Mouse (Mus musculus): ENCODE results near the gene Sec14l2. TPM values are rescaled to one million over a fixed set of nuclear protein-coding genes. Genes with fewer than 3 reads are reported as not detected.

Sec14l2 gene
- 2.3 and 3.4 TPM in 2 replicates for polyA plus RNA-seq (2015; fragmentation: Nextera tagmentation; extraction: Ambion mirVana)

DNA sequence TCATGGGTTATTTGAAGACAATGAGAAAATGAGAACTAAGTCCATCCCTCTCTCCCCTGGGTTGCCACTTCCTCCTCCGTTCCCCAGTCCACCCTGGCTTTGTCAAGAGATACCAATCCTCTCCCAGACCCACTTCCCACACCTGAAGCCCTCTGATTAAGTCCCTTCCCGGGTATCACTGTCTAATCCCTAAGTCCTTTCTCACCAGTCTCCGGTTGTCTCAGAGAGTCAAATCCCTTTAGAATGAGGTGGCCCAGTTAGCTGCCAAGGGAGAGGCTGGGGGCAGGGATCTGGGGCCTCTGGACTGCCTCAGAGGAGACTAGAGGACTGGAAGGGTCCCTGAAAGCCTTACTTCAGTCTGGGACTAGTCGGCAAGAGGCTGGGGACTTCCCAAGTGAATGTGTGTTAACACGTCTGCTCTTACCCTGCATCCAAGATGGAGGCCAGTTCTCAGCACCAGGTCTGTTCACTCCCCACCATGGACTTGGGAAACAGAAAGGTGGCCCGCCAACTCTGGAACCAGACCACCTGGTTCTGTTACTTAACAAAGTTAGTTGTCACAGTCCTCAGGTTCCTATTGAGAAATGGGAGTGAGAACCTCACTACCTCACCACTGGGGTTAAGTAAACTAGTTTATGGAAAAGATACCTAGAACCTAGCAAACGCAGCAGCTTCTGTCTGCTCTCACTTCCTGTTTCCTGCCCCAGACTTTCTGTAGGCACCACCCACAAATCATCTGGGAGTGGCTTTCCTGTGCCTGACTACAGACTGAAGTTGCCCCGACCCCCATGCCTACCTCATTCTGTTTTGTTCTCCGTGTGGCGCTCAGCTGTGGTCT, at the start of gene Sec14l2:
Gene Sec14l2 (minus strand): TSS at position 674 of the 838 bp plus-strand sequence.
- H3K36me3 ChIP-seq = no peaks in the 10 kb centered on the region
- ATAC-seq (ENCODE audit: low FRiP score) = no peak
- H3K27me3 ChIP-seq = peaks cover 22% of the 10 kb centered on the region
- peaks cover 12% of the 10 kb centered on the region for H3K4me1 ChIP-seq (replicated peaks)
- WGBS = 79% methylated on average over 10 of the region's 10 CpGs
- peaks cover 12% of the 10 kb centered on the region; the same call in 1 of the 2 replicates for H3K9me3 ChIP-seq
- H3K27ac ChIP-seq = no peak within 1 kb of the TSS
- no peak within 1 kb of the TSS for H3K9ac ChIP-seq
- no peak within 1 kb of the TSS for H3K4me3 ChIP-seq
- H3K4me2 ChIP-seq = no peak within 1 kb of the TSS

DNA sequence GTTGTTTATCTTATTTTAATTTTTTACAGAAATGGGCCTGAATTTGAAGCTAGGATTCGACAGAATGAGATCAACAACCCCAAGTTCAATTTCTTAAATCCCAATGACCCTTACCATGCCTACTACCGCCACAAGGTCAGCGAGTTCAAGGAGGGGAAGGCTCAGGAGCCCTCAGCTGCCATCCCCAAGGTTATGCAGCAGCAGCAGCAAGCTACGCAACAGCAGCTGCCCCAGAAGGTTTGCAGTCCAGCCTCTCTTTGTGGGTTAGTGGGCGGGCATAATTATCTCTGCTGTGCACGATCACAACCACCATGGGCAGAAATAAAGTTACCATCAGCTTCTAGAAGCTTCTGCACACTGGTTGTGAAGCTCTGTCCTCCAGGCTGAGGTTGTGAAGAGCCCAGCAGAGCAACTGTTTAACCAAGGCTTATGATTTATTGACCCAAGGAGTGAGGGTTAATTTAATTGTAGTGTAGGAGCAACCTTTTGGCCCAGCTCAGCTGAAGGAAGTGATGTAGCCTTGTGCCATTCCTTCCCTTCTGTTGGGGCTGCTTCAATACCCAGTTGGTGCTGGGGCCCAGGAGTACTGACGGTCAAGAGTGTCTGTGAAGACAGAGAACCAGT, 43.4 kb upstream of the Sec14l2 start:
- H3K9ac ChIP-seq = no peak overlapping the region
- no peaks in the 10 kb centered on the region for H3K27me3 ChIP-seq
- H3K36me3 ChIP-seq = peaks cover 97% of the 10 kb centered on the region
- ATAC-seq (ENCODE audit: low FRiP score) = no peak
- H3K9me3 ChIP-seq = no peaks in the 10 kb centered on the region
- H3K4me2 ChIP-seq = no peak overlapping the region
- WGBS = 92% methylated on average over 7 of the region's 7 CpGs
- H3K27ac ChIP-seq = no peak overlapping the region
- no peak overlapping the region for H3K4me3 ChIP-seq
- H3K4me1 ChIP-seq (replicated peaks) = peaks cover 31% of the 10 kb centered on the region

DNA sequence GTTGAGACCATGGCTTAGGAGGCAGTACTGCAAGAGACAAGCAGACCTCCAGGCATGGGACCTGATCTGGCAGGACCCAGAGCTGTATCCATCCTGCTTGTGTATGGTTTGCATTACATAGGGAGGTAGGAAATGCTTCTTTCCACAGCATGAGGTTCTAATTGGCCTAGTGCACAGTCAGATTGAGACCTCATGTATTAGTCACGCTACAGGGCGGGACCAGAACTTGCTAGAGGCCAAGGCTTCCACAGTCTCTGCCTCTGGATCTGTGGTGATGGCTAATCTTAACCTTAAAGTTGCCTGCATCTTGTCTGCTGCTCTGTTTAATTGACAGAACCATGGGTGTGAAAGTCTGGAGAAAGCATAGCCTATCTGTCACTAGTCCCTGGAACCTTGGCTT, 41.5 kb upstream of the Sec14l2 start:
- Histone ChIP-seq H3K4me3 (no peak overlapping the region), H3K9me3 (no peaks in the 10 kb centered on the region), H3K27ac (no peak overlapping the region), H3K4me2 (no peak overlapping the region), H3K9ac (no peak overlapping the region), H3K4me1 (replicated peaks) (peaks cover 42% of the 10 kb centered on the region), H3K27me3 (no peaks in the 10 kb centered on the region), H3K36me3 (peaks cover 81% of the 10 kb centered on the region)
- ATAC-seq (ENCODE audit: low FRiP score) = no peak
- 91% methylated on average over 2 of the region's 2 CpGs for WGBS

DNA sequence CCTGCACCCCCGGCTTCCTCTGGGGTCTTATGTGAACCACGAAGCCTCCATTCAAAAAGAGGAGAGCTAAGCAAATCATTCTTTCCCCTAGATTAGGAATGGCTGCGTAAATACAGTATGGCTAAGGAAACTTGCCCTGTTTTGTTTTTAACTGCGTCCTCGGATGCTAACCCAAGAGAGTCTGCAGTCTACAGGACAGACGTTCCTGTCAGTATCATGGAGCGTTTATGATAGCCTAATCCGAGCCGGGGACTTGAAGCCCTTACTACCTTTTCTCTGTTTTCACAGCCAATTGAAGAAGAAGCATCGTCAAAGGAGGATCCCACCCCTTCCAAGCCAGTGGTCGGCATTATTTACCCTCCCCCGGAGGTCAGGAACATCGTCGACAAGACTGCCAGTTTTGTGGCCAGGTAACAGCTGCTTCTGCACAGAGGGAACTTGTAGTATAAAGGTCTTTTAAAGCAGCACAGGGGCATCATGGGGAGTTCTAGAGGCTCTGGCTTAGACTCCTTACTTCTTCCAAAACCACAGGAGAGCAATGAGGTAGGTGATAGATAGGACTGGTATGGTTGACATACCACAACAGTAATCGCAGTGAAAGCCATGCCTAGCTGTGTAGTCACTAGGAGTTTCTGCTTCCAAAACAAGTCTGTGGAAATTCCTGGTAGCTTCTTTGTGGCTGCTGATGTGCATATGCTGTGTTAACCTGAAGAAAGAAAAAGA, 37.7 kb upstream of the Sec14l2 start:
- no peak for ATAC-seq (ENCODE audit: low FRiP score)
- Histone ChIP-seq H3K9ac (peak overlapping the region; percentile 92), H3K9me3 (no peaks in the 10 kb centered on the region), H3K36me3 (peaks cover 43% of the 10 kb centered on the region), H3K4me3 (peak overlapping the region; percentile 89), H3K4me2 (peak overlapping the region; percentile 97), H3K4me1 (replicated peaks) (peaks cover 64% of the 10 kb centered on the region), H3K27me3 (no peaks in the 10 kb centered on the region), H3K27ac (peak overlapping the region; percentile 95)
- WGBS = 7% methylated on average over 15 of the region's 15 CpGs

DNA sequence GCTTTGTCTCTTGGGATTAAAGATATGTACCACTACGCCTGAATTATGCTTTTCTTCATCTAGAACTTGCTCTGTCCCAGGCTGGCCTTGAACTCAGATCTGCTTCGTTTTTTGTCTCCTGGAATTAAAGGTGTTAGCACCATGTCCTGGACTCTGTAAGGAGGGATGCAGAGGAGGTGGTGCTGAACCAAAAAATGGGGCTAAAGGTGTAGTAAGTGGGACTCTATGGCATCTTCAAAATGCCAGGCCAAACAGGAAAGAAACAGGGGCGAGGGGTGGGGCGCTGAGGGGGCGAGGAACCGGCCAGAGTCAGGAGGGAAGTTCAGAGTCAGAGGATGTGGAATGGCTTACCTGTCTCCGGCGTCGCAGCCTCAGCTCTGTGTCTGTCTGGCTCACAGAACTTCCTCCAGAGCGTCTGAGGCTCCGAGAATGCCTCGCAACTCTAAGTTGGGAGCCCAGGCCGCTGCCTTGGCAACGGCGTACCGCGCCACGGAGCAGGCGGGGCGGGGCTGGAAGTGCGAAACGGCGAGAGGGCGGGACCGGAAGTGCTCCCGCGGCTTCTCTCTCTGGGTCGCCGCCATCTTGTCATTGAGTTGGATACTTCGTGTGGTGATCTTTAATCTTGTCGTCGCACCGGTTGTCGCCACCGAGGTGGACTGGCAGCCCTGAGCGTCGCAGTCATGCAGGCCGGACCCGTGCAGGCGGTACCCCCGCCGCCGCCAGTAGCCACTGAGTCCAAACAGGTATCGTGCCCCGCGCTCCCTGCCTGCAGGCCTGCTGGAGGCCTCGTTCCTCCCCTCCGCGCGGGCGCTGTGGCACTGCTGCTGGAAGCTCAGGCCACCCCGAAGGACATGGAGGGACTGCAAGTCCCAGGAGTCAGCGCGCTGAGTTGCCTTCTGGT, 36.8 kb upstream of the Sec14l2 start, which contains the start of the genes Ccdc157 and Sf3a1:
Gene Ccdc157 (minus strand): TSS at position 486 of the 901 bp plus-strand sequence.
Gene Sf3a1 (plus strand): TSS at position 543 of the 901 bp plus-strand sequence.
- H3K4me1 ChIP-seq (replicated peaks) = peaks cover 64% of the 10 kb centered on the region

DNA sequence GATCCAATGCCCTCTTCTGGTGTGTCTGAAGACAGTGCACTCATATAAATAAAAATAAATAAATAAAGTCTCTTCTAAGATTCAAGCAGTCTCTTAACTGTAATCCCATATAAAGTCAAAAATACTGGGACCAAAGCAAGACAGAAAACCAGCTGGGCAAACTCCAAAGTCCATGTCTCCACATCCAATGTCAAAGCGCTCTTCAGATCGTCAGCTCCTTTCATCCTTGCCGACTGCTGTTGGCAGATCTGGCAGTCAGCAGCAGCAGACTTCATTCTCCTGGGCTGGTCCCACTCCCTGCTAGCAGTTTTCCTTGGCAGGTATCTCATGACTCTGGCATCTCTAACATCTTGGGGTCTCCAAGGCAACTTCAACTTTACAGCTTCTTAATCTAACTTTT, 35.5 kb upstream of the Sec14l2 start:
- Histone ChIP-seq H3K27ac (no peak overlapping the region), H3K36me3 (peaks cover 22% of the 10 kb centered on the region), H3K4me1 (replicated peaks) (peaks cover 52% of the 10 kb centered on the region), H3K9me3 (no peaks in the 10 kb centered on the region), H3K4me2 (peak overlapping the region; percentile 97; the same call in 1 of the 2 replicates), H3K9ac (no peak overlapping the region), H3K4me3 (no peak overlapping the region), H3K27me3 (no peaks in the 10 kb centered on the region)
- 94% methylated on average over 3 of the region's 3 CpGs for WGBS
- no peak for ATAC-seq (ENCODE audit: low FRiP score)

More for the DNA sequence above, 36.8 kb upstream of the Sec14l2 start, which contains the start of the genes Ccdc157 and Sf3a1:
- peak within 1 kb of the TSS; percentile 89 for H3K4me3 ChIP-seq
- peak; percentile 98 for ATAC-seq (ENCODE audit: low FRiP score)
- peak within 1 kb of the TSS; percentile 95 for H3K27ac ChIP-seq
- H3K9ac ChIP-seq = peak within 1 kb of the TSS; percentile 92
- H3K36me3 ChIP-seq = peaks cover 35% of the 10 kb centered on the region
- WGBS = 2% methylated on average over 54 of the region's 54 CpGs
- no peaks in the 10 kb centered on the region for H3K9me3 ChIP-seq
- H3K4me2 ChIP-seq = peak within 1 kb of the TSS; percentile 97
- H3K27me3 ChIP-seq = no peaks in the 10 kb centered on the region

DNA sequence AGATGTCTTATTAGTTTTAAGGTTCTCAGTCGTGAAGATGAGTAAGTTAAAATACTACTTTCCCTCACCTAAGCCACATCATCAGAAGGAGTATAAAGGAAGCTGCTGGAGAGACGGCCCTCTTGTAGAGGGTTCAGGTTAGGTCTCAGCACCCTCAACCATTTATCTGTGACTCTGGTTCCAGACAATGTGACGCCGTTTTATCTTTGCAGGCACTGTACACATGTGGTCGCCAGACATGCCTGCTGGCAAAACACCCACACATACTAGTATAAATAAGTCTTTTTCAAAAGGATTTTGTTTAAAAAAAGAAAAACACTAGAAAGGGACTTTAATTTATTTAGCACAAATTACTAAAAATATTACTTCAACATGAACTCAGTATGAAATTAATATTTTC, 32.4 kb upstream of the Sec14l2 start:
- Histone ChIP-seq H3K36me3 (no peaks in the 10 kb centered on the region), H3K9me3 (no peaks in the 10 kb centered on the region), H3K4me1 (replicated peaks) (peaks cover 25% of the 10 kb centered on the region), H3K9ac (no peak overlapping the region), H3K4me3 (no peak overlapping the region), H3K27me3 (no peaks in the 10 kb centered on the region), H3K4me2 (no peak overlapping the region), H3K27ac (no peak overlapping the region)
- no peak for ATAC-seq (ENCODE audit: low FRiP score)
- WGBS = 75% methylated on average over 5 of the region's 5 CpGs

DNA sequence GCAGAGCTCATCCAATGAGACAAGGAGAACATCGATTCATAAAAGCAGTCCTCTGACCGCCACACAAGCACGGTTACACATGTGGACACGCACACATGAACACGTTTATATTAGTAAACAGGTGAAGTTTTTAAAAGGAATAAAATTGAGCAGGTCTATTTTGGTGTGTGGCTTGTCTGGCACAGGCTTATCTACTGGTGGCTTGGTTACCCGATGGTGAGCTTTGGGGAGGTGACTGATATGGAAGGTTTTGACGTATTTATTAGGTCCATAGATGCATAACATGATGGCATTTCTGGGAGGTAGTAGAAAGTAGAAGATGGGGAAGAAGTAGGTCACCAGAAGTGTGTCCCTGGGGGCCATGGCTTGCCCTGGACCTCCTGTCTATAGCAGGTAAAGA, 30.5 kb upstream of the Sec14l2 start:
- Histone ChIP-seq H3K27me3 (no peaks in the 10 kb centered on the region), H3K4me2 (no peak overlapping the region), H3K4me3 (no peak overlapping the region), H3K4me1 (replicated peaks) (peaks cover 12% of the 10 kb centered on the region; the same call in 1 of the 2 replicates), H3K36me3 (no peaks in the 10 kb centered on the region), H3K9me3 (no peaks in the 10 kb centered on the region), H3K27ac (no peak overlapping the region), H3K9ac (no peak overlapping the region)
- WGBS = 95% methylated on average over 7 of the region's 7 CpGs
- no peak for ATAC-seq (ENCODE audit: low FRiP score)

DNA sequence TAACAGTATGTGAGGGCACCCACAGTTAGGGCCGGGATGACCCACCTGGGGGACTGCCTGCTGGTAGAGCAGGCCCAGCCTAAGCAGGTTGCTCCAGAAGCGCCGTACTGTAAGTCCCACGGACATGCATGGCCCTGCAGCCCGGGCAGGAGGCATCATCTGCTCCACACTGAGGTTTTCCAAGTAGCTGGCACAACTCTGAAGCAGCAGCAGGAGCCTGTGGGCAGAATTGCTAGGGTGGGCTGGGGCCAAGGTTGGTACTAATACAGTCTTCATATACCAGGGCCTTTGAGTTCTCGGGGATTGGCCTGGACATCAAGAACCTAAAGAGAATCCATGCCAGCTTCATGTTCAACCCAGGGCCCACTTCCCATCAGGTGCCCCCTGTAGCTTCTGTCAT, 26.7 kb upstream of the Sec14l2 start:
- H3K27ac ChIP-seq = no peak overlapping the region
- WGBS = 85% methylated on average over 6 of the region's 6 CpGs
- H3K9ac ChIP-seq = no peak overlapping the region

DNA sequence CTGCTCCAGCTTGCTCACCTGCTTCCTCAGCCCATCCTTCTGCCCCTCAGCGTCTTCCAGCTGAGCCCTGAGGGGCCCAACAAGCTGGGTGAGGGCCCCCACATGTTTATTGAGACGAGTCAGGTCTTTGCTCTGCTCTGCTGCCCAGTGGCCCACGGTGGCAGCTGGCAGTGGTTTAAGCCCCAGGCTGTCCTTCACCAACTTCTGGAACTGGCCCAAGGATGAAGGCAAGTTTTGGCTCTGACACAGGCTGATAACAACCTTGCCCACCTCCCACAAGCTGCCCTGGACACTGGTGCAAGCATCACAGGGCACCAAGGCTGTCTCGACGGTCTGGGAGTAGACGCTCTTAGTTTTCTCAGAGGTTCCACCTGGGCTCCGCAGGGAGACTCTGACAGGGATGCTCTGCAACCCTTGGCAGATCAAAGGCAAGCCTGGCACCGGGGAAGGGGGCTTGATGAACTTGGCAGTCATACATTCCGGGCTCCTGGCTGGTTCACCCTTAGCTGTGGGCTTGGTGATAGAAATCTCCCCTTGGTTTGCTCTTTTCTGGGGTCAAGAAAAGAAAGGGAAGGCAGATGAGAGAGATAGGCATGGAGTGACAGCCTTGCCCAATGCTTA, 25.4 kb upstream of the Sec14l2 start:
- Histone ChIP-seq H3K27me3 (no peaks in the 10 kb centered on the region), H3K4me1 (replicated peaks) (no peaks in the 10 kb centered on the region), H3K9ac (no peak overlapping the region), H3K36me3 (peaks cover 15% of the 10 kb centered on the region), H3K27ac (no peak overlapping the region), H3K4me2 (no peak overlapping the region), H3K9me3 (no peaks in the 10 kb centered on the region), H3K4me3 (no peak overlapping the region)
- WGBS = 84% methylated on average over 9 of the region's 9 CpGs
- no peak for ATAC-seq (ENCODE audit: low FRiP score)

More for the DNA sequence above, 26.7 kb upstream of the Sec14l2 start:
- Histone ChIP-seq H3K27me3 (no peaks in the 10 kb centered on the region), H3K36me3 (0 out of 2 replicates have a peak, but pooled peaks cover 4% of the 10 kb centered on the region), H3K4me1 (replicated peaks) (no peaks in the 10 kb centered on the region), H3K4me3 (no peak overlapping the region), H3K9me3 (no peaks in the 10 kb centered on the region), H3K4me2 (no peak overlapping the region)
- no peak for ATAC-seq (ENCODE audit: low FRiP score)

DNA sequence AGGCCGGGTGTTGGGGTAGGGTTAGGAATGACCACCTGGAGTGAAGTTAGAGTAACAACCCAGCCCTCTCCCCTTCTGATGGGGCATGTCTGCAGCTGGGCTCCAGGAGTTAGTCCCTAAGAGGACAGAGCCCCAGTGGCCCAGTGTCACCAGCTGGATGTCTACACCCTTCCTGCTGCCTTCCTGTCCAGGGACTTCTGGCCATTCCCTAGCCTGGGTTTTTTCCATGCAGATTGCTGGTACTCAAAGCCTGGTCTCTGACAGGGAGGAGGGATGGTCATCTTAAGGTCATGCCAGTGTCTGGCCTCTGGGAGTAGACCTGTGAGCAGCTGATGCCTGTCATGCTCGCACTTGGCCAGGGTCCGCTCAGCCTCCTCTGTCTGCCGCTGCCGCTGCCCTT, 24.9 kb upstream of the Sec14l2 start:
- H3K9me3 ChIP-seq = no peaks in the 10 kb centered on the region
- no peak overlapping the region for H3K4me3 ChIP-seq
- no peak overlapping the region for H3K9ac ChIP-seq
- H3K27ac ChIP-seq = no peak overlapping the region
- H3K4me1 ChIP-seq (replicated peaks) = no peaks in the 10 kb centered on the region
- ATAC-seq (ENCODE audit: low FRiP score) = no peak
- H3K36me3 ChIP-seq = peaks cover 20% of the 10 kb centered on the region
- 91% methylated on average over 5 of the region's 5 CpGs for WGBS
- no peak overlapping the region for H3K4me2 ChIP-seq
- H3K27me3 ChIP-seq = no peaks in the 10 kb centered on the region
